Mouse (Mus musculus) ovary, adult 10 weeks (tissue): ENCODE measurements around the gene Mgat4b. TPM values are rescaled to one million over a fixed set of nuclear protein-coding genes. Genes with fewer than 3 reads are reported as not detected.

Experiments used
- polyA plus RNA-seq: library from polyadenylated mRNA; stranded (reverse); fragments of 350-450 nt; fragmentation: Illumina TruSeq; extraction: RNeasy Lipid Tissue Mini Kit (QIAGEN cat#74804); gene quantifications from one replicate; pipeline ENCODE4 v1.2.3, GENCODE M21; 2014

Gene Mgat4b
- polyA plus RNA-seq = 4.0 TPM

DNA sequence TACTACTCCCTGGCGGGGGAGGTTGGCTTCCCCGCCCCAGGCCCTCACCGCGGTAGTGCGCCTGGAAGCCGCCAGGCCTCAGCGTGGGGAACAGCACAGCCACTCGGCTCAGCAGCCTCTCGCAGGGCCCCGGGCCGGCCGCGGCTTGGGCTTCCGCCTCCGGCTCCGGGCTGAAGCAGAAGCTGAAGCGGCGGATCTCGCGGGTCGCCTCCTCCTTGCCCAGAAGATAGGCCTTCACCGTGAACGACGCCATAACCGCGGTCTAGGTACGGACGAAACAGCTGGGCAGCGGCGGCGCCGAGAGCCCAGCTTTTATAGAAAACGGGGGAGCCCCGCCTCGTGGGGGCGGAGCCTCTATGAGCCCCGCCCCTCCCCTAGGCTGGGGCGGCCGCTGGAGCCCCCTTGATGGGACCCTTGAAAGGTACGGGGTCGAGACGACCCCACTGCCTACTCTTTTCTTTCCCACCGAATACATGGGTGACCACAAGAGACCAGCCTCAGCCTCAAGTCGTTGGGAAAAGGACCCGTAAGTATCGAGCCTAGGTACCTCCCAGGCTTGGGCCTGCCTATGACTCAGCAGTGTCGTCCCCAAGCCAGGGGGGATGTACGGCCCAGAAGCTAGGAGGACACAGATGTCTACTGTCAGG, at the start of gene Mgat4b, which contains the start of gene Sqstm1:
Gene Mgat4b, plus strand, starts transcription at position 386 of the 647 bp plus-strand sequence.
Gene Sqstm1, minus strand, starts transcription at position 323 of the 647 bp plus-strand sequence.

DNA sequence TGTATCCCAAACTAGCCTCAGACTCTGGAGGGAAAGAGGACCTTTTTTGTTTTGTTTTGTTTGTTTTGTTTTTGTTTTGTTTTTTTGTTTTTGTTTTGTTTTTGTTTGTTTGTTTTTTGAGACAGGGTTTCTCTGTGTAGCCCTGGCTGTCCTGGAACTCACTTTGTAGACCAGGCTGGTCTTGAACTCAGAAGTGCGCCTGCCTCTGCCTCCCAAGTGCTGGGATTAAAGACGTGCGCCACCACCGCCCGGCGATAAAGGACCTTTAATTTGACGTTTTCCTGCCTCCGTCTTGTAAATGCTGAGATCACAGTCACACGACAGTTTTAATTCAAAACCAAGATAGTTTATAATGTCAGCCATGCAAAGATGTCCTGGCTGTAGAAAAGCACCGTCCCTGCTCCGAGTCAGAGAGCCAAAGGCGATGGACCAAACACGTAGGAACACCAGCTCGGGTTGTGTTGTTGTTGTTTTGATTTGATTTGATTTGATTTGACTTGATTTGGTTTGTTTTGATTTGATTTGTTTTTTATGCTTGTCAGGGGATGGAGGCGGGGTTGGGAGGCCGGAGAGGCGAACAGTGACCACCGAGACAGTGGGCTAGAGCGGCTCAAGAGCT, 36.5 kb upstream of the Mgat4b start, which contains the start of gene Mrnip:
Gene Mrnip, plus strand, starts transcription at position 334 of the 619 bp plus-strand sequence.

DNA sequence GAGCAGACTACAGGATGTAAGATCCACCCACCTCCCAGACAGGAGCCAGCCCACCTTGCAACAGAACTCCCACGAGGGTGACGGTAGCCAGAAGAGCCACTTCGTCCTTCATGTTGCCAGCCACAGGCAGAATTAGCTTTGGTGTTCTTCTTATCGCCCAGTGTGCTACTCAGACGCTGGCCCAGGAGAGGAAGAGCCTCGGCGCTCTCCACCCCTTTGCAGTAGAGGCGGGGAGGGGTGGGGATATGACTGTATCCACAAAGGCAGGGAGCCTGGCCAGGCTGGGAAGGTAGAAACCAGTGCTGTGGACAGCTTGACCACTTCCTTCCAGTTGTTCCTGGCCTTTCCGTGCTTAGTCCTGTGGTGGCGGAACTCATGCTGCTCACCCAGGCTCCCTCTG, 27.6 kb downstream of the Mgat4b start, which contains the start of gene Ltc4s:
Gene Ltc4s, minus strand, starts transcription at position 293 of the 400 bp plus-strand sequence.

Other genes with a start within 250 kb of the Mgat4b start
- gene Rnf130, start 185.5 kb upstream of the Mgat4b start, polyA plus RNA-seq = 292 TPM
- gene Tbc1d9b, start 79.5 kb upstream of the Mgat4b start, polyA plus RNA-seq = 6.2 TPM
- gene Mrnip, start 36.4 kb upstream of the Mgat4b start, polyA plus RNA-seq = not detected
- gene Sqstm1, start 63 bp upstream of the Mgat4b start, polyA plus RNA-seq = 358 TPM
- gene Ltc4s, start 27.7 kb downstream of the Mgat4b start, polyA plus RNA-seq = not detected
- 16.4 TPM for gene Maml1, start 81.4 kb downstream of the Mgat4b start, polyA plus RNA-seq
- 1,147 TPM for gene Canx, start 114.8 kb downstream of the Mgat4b start, polyA plus RNA-seq
- not detected for gene Cby3, start 143.6 kb downstream of the Mgat4b start, polyA plus RNA-seq
- gene Hnrnph1, start 166.1 kb downstream of the Mgat4b start, polyA plus RNA-seq = 1,085 TPM
- gene Rufy1, start 220.2 kb downstream of the Mgat4b start, polyA plus RNA-seq = 43.7 TPM